Mouse (Mus musculus): Measurements from ENCODE around the gene Cnn1. TPM values are rescaled to one million over a fixed set of nuclear protein-coding genes. Genes with fewer than 3 reads are reported as not detected.

Gene Cnn1
- polyA plus RNA-seq, 2 experiments, result 2.3 to 3.1 TPM

GRCm38 (mm10) chr9:22051958-22052254 lies 47.1 kb upstream of the Cnn1 start, which contains the start of gene Elavl3:
TSS of gene Elavl3 (minus strand) at chr9:22052023.
- Histone ChIP-seq H3K9ac (ENCODE audit: low read depth, low read length, severe bottlenecking) (no peak within 1 kb of the TSS), H3K9me3 (ENCODE audit: control insufficient read depth, low read length) (no peaks in the 10 kb centered on the region), H3K4me3 (replicated peaks; ENCODE audit: low read length) (peak within 1 kb of the TSS; percentile 31), H3K36me3 (ENCODE audit: control insufficient read depth, insufficient read depth, low read length) (0 out of 2 replicates have a peak, but pooled peaks cover under 1% of the 10 kb centered on the region), H3K4me1 (ENCODE audit: control insufficient read depth, insufficient read depth, low read length) (peaks cover 13% of the 10 kb centered on the region), H3K27ac (replicated peaks; ENCODE audit: low read depth, low read length) (no peak within 1 kb of the TSS), H3K27me3 (ENCODE audit: control insufficient read depth, insufficient read depth, low read length) (peaks cover 70% of the 10 kb centered on the region), H3K4me2 (replicated peaks; ENCODE audit: low read depth, low read length, severe bottlenecking) (peak within 1 kb of the TSS; percentile 53)
- ATAC-seq (ENCODE audit: low FRiP score, low read depth) (no peak), DNase-seq (ENCODE audit: low spot score) (no peak)
- under 1% methylated on average over 20 of the region's 28 CpGs for WGBS
- no peak for TF ChIP-seq POLR2A (IDR thresholded peaks at IDR 0.05; ENCODE audit: borderline replicate concordance, extremely low read depth, insufficient read depth, insufficient read length)

- peaks cover 16% of the 10 kb centered on the region for H3K36me3 ChIP-seq (ENCODE audit: control insufficient read depth, insufficient read depth, low read length)
- ATAC-seq (ENCODE audit: low FRiP score, low read depth) (no peak), DNase-seq (ENCODE audit: low spot score) (peak; percentile 36)
- peaks cover 70% of the 10 kb centered on the region for H3K27me3 ChIP-seq (ENCODE audit: control insufficient read depth, insufficient read depth, low read length)
- no peak for TF ChIP-seq POLR2A (IDR thresholded peaks at IDR 0.05; ENCODE audit: borderline replicate concordance, extremely low read depth, insufficient read depth, insufficient read length)
- peaks cover 13% of the 10 kb centered on the region for H3K4me1 ChIP-seq (ENCODE audit: control insufficient read depth, insufficient read depth, low read length)
- no peak overlapping the region for H3K4me3 ChIP-seq (replicated peaks; ENCODE audit: low read length)
- H3K9ac ChIP-seq (ENCODE audit: low read depth, low read length, severe bottlenecking), result no peak overlapping the region
- H3K9me3 ChIP-seq (ENCODE audit: control insufficient read depth, low read length), result no peaks in the 10 kb centered on the region
- no peak overlapping the region for H3K4me2 ChIP-seq (replicated peaks; ENCODE audit: low read depth, low read length, severe bottlenecking)
- WGBS, result 23% methylated on average over 7 of the region's 7 CpGs
- no peak overlapping the region for H3K27ac ChIP-seq (replicated peaks; ENCODE audit: low read depth, low read length)
Observed at GRCm38 (mm10) chr9:22053657-22054056, 45.4 kb upstream of the Cnn1 start.

- peak; percentile 61 for DNase-seq (ENCODE audit: low spot score)
- Histone ChIP-seq H3K9ac (ENCODE audit: low read depth, low read length, severe bottlenecking) (no peak overlapping the region), H3K27me3 (ENCODE audit: control insufficient read depth, insufficient read depth, low read length) (peaks cover 63% of the 10 kb centered on the region), H3K4me3 (replicated peaks; ENCODE audit: low read length) (no peak overlapping the region), H3K27ac (replicated peaks; ENCODE audit: low read depth, low read length) (no peak overlapping the region), H3K4me1 (ENCODE audit: control insufficient read depth, insufficient read depth, low read length) (peaks cover 13% of the 10 kb centered on the region), H3K9me3 (ENCODE audit: control insufficient read depth, low read length) (no peaks in the 10 kb centered on the region), H3K36me3 (ENCODE audit: control insufficient read depth, insufficient read depth, low read length) (peaks cover 21% of the 10 kb centered on the region), H3K4me2 (replicated peaks; ENCODE audit: low read depth, low read length, severe bottlenecking) (no peak overlapping the region)
- ATAC-seq (ENCODE audit: low FRiP score, low read depth), result no peak
- TF ChIP-seq POLR2A (IDR thresholded peaks at IDR 0.05; ENCODE audit: borderline replicate concordance, extremely low read depth, insufficient read depth, insufficient read length), result no peak
- 3% methylated on average over 32 of the region's 32 CpGs for WGBS
Observed at GRCm38 (mm10) chr9:22054411-22055076, 44.5 kb upstream of the Cnn1 start.

- H3K4me2 ChIP-seq (replicated peaks; ENCODE audit: low read depth, low read length, severe bottlenecking), result no peak overlapping the region
- peaks cover 51% of the 10 kb centered on the region for H3K27me3 ChIP-seq (ENCODE audit: control insufficient read depth, insufficient read depth, low read length)
- 34% methylated on average over 29 of the region's 29 CpGs for WGBS
Observed at GRCm38 (mm10) chr9:22055713-22056112, 43.3 kb upstream of the Cnn1 start.

GRCm38 (mm10) chr9:22056303-22056910 lies 42.6 kb upstream of the Cnn1 start:
- Histone ChIP-seq H3K27me3 (ENCODE audit: control insufficient read depth, insufficient read depth, low read length) (peaks cover 44% of the 10 kb centered on the region), H3K27ac (replicated peaks; ENCODE audit: low read depth, low read length) (no peak overlapping the region), H3K4me1 (ENCODE audit: control insufficient read depth, insufficient read depth, low read length) (peaks cover 1% of the 10 kb centered on the region; the same call in 1 of the 2 replicates), H3K36me3 (ENCODE audit: control insufficient read depth, insufficient read depth, low read length) (peaks cover 26% of the 10 kb centered on the region), H3K9me3 (ENCODE audit: control insufficient read depth, low read length) (no peaks in the 10 kb centered on the region), H3K4me3 (replicated peaks; ENCODE audit: low read length) (no peak overlapping the region), H3K4me2 (replicated peaks; ENCODE audit: low read depth, low read length, severe bottlenecking) (no peak overlapping the region), H3K9ac (ENCODE audit: low read depth, low read length, severe bottlenecking) (no peak overlapping the region)
- 76% methylated on average over 9 of the region's 9 CpGs for WGBS
- no peak for DNase-seq (ENCODE audit: low spot score)
- TF ChIP-seq POLR2A (IDR thresholded peaks at IDR 0.05; ENCODE audit: borderline replicate concordance, extremely low read depth, insufficient read depth, insufficient read length), result no peak
- no peak for ATAC-seq (ENCODE audit: low FRiP score, low read depth)

More at GRCm38 (mm10) chr9:22055713-22056112, 43.3 kb upstream of the Cnn1 start:
- no peak for ATAC-seq (ENCODE audit: low FRiP score, low read depth)
- Histone ChIP-seq H3K9me3 (ENCODE audit: control insufficient read depth, low read length) (no peaks in the 10 kb centered on the region), H3K9ac (ENCODE audit: low read depth, low read length, severe bottlenecking) (no peak overlapping the region), H3K36me3 (ENCODE audit: control insufficient read depth, insufficient read depth, low read length) (peaks cover 23% of the 10 kb centered on the region), H3K4me1 (ENCODE audit: control insufficient read depth, insufficient read depth, low read length) (peaks cover 8% of the 10 kb centered on the region), H3K4me3 (replicated peaks; ENCODE audit: low read length) (no peak overlapping the region), H3K27ac (replicated peaks; ENCODE audit: low read depth, low read length) (no peak overlapping the region)
- DNase-seq (ENCODE audit: low spot score), result no peak
- no peak for TF ChIP-seq POLR2A (IDR thresholded peaks at IDR 0.05; ENCODE audit: borderline replicate concordance, extremely low read depth, insufficient read depth, insufficient read length)
